Mouse (Mus musculus) adipocyte (in vitro differentiated cells): ENCODE data around the gene Kif14.
"Not testable (repeated sequence)": the region's sequence is repeated elsewhere in the genome, so short reads cannot be mapped to it uniquely, and the experiment has no call there.

ENCODE experiments used
- DNase-seq: peaks from one replicate; pipeline ENCODE4 v3.0.0-alpha.2; 2016; ENCODE audit warnings: low spot score

The Kif14 gene

GRCm38 (mm10) chr1:136491681-136492080 is 25.5 kb downstream of the Kif14 start:
- DNase-seq, result no peak

- DNase-seq, result no peak
Observed at GRCm38 (mm10) chr1:136492232-136492631, 26.1 kb downstream of the Kif14 start.

DNA sequence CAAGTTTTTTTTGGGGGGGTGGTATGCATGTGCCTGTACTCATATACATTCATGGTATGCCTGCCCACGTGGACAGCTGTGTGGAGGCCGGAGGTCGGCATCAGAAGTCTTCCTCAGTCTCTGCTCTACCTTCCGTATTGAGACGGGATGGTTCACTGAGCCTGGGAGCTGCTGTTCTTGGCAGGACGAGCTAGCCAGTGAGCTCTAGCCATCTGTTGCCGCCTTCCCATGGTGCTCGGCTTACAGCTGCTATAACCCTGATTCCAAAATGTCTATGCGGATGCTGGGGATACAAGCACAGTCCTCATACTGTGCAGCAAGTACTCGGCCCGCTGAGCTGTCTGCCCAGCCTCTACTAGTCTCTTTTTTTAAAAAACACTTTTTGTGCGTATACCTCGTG is 33.2 kb downstream of the Kif14 start:
- no peak for DNase-seq

GRCm38 (mm10) chr1:136502936-136503335 is 36.8 kb downstream of the Kif14 start:
- DNase-seq, result no peak

DNA sequence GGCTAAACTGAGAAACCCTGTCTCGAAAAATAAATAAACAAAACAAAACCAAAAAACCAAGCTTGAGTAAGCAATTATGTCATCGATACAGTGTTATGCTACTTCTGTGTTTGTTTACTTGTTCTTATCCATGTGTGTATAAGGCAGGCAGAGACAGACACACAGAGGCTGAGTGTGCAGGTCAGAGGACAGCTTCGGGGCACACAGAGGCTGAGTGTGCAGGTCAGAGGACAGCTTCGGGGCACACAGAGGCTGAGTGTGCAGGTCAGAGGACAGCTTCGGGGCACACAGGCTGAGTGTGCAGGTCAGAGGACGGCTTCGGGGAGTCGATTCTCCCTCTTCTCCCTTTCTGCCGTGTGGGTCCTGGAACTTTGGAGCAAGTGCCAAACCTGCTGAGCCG is 40.1 kb downstream of the Kif14 start:
- not testable (repeated sequence) for DNase-seq

DNA sequence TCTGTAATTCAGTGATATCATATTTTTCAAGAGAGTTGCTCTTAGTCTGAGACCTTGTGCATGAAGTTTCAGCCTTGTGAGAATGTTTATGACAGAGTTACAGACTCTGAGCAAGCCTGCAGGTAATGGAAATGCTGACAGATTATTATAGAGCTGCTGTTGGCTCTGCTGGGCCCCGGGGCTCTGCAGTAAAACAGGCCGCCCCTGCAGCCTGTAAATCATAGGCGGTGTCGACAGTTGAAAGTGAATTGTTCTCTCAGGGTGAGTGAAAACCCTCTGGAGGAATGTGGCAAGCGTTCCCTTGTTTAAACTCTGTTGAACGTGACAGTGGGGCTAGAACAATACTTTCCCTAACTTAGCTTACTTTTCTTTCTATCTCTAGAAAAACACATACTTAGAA is 46.2 kb downstream of the Kif14 start:
- peak; percentile 8 for DNase-seq

DNA sequence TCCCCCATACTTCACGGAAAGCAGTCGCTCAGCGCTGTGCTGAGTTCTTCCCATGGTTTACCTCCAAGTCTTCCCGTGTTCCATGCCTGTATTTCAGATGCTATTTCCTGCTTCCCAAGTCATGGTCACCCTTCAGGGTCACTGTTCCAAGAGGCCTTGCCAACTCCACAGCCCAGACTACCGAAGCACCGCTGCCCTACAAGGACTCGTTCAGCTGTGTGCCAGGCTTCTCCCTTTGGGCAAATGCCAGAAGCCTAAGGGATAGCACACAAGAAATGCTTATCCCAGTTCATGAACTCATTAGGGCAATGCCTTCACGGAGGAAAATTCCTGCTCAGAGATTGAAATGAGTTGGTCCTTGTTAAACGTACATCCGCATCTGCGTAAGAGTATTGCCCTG is 47.0 kb downstream of the Kif14 start:
- peak; percentile 73 for DNase-seq

GRCm38 (mm10) chr1:136518699-136519356 is 52.7 kb downstream of the Kif14 start:
- DNase-seq, result no peak

DNA sequence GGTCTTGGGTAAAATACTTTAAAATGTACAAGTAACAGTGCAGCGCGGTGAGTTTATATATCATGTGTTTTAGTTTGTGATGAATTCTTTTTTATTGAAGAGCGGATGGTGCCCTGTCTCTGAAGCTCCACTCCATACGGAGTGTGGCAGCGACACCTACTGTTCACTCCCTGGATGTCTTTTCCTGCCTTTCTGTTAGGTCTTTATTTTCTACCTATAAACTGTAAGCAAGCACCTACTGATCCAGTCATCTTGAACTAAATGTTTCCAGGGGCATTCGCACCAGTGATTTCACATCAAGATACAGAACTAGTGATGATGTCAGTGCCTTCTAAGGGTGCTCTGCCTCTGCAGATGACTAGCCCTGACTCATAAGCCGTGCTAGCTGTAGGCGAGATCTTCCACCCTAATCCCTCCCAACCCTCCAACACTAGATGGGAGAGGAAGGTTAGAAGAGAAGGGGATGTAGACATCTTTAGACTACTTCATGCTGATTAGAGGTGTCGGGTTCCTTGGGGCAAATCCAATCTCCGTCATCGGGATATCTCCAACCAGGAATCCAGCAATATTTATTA is 55.3 kb downstream of the Kif14 start:
- DNase-seq, result peak; percentile 43

DNA sequence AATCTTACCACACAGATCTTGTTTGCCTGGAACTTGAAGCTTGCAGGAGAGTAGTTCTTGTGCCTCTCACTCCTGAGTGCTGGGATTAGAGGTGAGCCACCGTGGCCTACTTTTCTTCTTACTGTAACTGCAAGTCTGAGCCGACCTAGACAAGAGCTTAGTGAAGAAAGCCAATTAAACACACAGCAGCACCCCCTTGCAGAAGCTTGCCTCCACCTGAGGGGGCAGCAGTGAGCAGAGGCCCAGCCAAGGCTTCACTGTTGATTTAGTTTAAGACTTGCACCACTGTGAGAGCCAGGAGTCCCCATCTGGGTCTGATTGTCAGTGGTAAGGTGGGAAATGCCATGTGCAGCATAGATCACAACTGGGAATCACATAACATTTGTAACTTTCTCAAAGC is 58.8 kb downstream of the Kif14 start:
- DNase-seq, result peak; percentile 64

GRCm38 (mm10) chr1:136525818-136526217 is 59.7 kb downstream of the Kif14 start:
- DNase-seq, result no peak

GRCm38 (mm10) chr1:136527163-136527562 is 61.0 kb downstream of the Kif14 start:
- no peak for DNase-seq

DNA sequence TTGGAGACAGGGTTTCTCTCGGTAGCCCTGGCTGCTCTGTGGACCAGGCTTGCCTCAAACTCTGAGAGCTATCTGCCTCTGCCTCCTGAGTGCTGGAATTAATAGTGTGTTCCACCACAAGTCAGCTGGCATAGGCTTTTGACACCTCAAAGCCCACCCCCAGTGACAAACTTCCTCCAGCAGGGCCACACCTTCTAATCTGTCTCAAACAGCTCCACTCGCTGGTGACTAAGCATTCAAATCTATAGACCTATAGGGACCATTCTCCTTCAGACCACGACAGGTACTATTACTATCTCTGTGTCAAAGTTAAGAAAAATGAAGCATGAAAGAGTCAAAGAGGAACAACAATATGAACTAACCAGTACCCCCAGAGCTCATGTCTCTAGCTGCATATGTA is 66.4 kb downstream of the Kif14 start:
- no peak for DNase-seq

DNA sequence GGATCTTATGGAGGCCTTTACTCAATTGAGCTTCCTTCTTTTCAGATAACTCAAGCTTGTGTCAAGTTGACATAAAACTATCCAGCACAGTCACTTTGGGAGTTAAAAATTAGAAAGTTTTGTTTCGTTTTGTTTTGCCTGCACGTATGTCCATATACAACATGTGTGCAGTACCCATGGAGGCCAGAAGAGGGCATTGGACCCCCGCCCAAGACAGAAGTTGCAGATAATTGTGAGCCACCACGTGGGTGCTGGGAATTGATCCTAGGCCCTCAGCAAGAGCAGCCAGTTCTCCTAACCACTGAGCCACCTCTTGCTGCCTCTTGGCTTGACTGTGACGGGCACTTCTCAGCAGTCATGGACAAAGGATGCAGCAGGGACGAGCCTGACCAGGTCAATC is 70.8 kb downstream of the Kif14 start:
- DNase-seq, result no peak

- DNase-seq, result peak; percentile 82
Observed at GRCm38 (mm10) chr1:136538247-136538646, 72.1 kb downstream of the Kif14 start.

- DNase-seq, result peak; percentile 19
Observed at GRCm38 (mm10) chr1:136540407-136540895, 74.3 kb downstream of the Kif14 start.

DNA sequence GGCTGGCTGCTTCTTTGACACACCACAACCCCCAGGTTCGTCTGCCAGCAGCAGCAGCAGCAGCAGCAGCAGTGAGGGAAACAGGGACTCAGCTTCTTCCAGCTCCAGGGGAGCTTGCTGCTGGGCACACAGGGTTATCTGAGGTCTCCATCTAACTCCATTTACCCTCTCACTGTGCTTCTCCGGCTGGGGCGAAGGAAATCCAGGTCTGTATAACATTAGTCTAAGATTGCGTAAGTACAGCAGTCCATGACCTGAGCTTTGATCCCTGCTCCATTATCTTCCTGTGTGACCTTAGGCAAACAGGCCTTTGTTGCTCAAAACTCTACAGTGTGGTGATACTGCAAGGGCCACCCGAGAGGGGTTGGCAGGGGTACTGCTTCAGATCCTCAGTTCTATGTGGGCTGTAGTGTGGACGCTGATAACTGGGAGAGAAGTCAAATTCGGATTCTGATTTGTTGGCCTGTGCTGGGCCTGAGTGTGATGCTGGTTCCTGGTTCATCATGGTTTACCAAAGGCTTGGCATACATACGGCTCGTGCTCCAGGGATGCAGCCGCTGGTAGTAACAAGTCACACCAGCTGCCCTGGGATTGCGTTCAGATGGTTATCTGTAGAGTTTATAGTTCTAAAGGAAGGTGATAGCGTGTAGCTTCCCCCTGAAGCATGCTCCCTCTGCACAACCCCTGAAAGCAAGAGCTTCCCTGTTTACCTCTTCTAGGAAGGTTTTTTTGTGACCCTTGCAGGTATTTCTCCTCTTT is 75.7 kb downstream of the Kif14 start:
- DNase-seq, result no peak

DNA sequence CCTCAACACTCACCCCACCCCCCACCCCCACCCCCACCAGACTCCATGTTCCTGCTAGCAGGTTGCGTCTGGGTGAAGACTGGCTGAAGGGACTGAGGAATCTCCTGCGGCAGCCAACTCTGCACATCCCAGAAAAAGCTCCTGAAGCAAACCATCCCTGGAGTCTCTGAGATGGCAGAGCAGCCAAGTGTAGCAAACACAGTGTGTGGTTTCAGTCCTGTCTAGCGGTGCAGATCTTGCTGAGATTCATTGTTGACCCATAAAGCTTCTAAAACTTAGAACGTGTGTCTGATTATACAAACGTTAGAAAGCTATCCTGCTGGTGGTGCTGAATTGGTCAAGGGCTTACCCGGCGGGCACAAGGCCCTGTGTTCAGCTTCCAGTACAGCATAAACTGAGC is 77.8 kb downstream of the Kif14 start:
- no peak for DNase-seq

DNA sequence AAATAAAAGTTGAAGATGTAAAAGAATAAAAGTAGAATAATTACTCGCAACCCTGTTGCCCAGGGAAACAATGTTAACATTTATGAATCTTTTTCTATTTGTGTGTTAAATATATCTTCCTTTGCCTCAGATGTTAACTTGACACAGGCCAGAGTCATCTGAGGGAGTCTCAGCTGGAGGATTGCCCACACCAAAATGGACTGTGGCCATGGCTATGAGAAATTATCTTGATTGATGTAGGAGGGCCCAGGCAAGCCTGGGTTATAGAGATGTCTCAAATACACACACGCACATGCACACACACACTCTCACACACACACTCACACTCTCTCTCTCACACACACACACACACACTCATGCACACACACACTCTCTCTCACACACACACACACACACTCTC is 80.9 kb downstream of the Kif14 start:
- peak; percentile 20 for DNase-seq

GRCm38 (mm10) chr1:136550285-136550684 is 84.1 kb downstream of the Kif14 start:
- no peak for DNase-seq

- DNase-seq, result peak; percentile 84
Observed at GRCm38 (mm10) chr1:136550851-136551540, 84.9 kb downstream of the Kif14 start.

DNA sequence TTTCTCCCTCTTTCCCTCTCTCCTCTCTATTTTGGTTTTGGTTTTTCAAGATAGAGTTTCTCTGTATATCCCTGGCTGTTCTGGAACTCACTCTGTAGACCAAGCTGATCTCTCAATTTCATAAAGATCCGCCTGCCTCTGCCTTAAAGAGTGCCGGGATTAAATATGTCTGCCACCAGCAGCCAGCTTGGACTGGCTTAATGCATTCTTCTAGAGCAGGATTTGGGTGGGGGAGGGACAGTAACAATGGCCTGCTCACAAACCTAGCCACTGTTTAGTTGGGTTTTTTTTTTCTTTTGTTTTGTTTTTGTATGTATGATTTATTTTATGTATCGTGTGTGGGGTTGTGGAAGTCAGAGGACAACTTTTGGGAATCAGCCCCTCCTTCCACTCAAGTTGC is 88.5 kb downstream of the Kif14 start:
- DNase-seq, result no peak

GRCm38 (mm10) chr1:136555892-136556291 is 89.7 kb downstream of the Kif14 start:
- no peak for DNase-seq
